Mouse (Mus musculus): ENCODE data around the gene Hapln1. TPM values are rescaled to one million over a fixed set of nuclear protein-coding genes. Genes with fewer than 3 reads are reported as not detected.

The Hapln1 gene
- polyA plus RNA-seq (2014; fragmentation: Illumina TruSeq; extraction: RNeasy Lipid Tissue Mini Kit (QIAGEN cat#74804); ENCODE audit: low read depth, low replicate concordance) = 8.3 TPM

DNA sequence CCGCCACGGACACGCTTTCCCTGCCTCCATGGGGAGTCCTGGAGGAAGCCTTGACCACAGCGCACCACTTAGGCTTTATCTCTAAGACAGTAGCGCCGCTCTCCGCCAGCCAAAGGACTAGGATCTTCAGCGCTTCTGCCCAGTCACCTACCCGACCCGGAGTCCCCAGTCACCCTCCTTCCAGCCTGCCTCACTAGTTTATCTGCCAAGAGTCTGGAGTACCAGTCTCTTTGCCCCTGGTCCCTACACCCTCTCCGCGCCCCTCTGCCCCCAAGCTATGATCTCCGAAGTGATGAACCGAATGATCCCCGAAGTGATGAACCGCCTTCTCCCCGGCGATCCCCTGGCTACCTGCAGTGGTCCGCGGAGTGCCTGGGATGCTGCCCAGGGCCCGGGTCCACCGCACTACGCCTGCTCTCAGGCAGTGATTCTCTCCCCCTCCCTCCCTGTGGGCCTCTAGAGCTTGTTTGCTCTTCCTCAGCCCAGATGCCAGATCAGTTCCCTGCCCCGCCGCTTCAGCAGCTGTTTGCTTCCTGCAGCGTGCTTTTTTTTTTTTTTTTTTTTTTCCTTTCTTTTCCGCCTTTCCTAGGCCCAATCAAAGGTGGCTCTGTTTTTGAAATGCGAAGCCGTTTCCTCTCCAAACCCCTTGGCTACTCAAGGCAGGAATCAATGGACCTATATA, at the start of gene Hapln1:
Hapln1 (plus strand) TSS at position 592 of the 682 bp plus-strand sequence.

Other genes starting within 250 kb of the Hapln1 start
- 24.8 TPM for gene Vcan, start 202.7 kb downstream of the Hapln1 start, polyA plus RNA-seq (2014; fragmentation: Illumina TruSeq; extraction: RNeasy Lipid Tissue Mini Kit (QIAGEN cat#74804); ENCODE audit: low read depth, low replicate concordance)

All from sigmoid colon, adult 10 weeks (tissue).